Mouse (Mus musculus) ES-E14 (cell line): ENCODE measurements around the gene Gls2. TPM values are rescaled to one million over a fixed set of nuclear protein-coding genes. Genes with fewer than 3 reads are reported as not detected.

Source experiments
- DNase-seq: peaks from one replicate; pipeline ENCODE4 v3.0.0-alpha.2; 2013; ENCODE audit warnings: low read depth, low spot score
- H3K27ac ChIP-seq: 2 replicates; pipeline ENCODE4 v1.5.1; 2012; ENCODE audit warnings: low read depth, mild to moderate bottlenecking, low read length, moderate library complexity, mixed read lengths; ENCODE audit not compliant: poor library complexity, insufficient read depth, severe bottlenecking
- H3K36me3 ChIP-seq: 2 replicates; pipeline ENCODE4 v1.6.1; 2012; ENCODE audit warnings: mild to moderate bottlenecking, low read length, moderate library complexity, mixed read lengths; ENCODE audit not compliant: control insufficient read depth, poor library complexity, insufficient read depth, severe bottlenecking
- H3K4me1 ChIP-seq, 2 experiments: fragments of 150-350 bp in 1 of 2; sonication (generic) in 1 of 2; 2 replicates each; pipeline ENCODE4 v1.6.1; 2012; ENCODE audit warnings: low read length in 2 of 2, mild to moderate bottlenecking in 1 of 2, mixed read lengths in 1 of 2; ENCODE audit not compliant: control insufficient read depth in 2 of 2, insufficient read depth in 2 of 2, poor library complexity in 1 of 2
- H3K4me3 ChIP-seq, 2 experiments: fragments of 150-350 bp in 1 of 2; sonication (generic) in 1 of 2; 2 replicates each; pipeline ENCODE4 v1.5.1; 2012; ENCODE audit warnings: low read length in 2 of 2, low read depth in 1 of 2, mild to moderate bottlenecking in 1 of 2, mixed read lengths in 1 of 2; ENCODE audit not compliant: insufficient read depth in 1 of 2, poor library complexity in 1 of 2, severe bottlenecking in 1 of 2
- H3K9ac ChIP-seq: 2 replicates; pipeline ENCODE4 v1.6.1; 2012; ENCODE audit warnings: low read depth, mild to moderate bottlenecking, low read length, mixed read lengths; ENCODE audit not compliant: poor library complexity, insufficient read depth, severe bottlenecking
- H3K9me3 ChIP-seq: fragments of 150-350 bp; sonication (generic); 2 replicates; pipeline ENCODE4 v1.6.1; 2012; ENCODE audit warnings: low read depth, mild to moderate bottlenecking, low read length; ENCODE audit not compliant: control insufficient read depth, insufficient read depth
- CHD2 ChIP-seq: IDR thresholded peaks from 2 replicates; pipeline ENCODE4 v1.6.1; 2014; ENCODE audit warnings: mild to moderate bottlenecking, low read depth, low read length, inconsistent platforms
- HCFC1 ChIP-seq: IDR thresholded peaks from 2 replicates; pipeline ENCODE4 v1.6.1; 2012; ENCODE audit warnings: low read length, inconsistent platforms, borderline replicate concordance; ENCODE audit not compliant: insufficient read depth
- MAFK ChIP-seq: IDR thresholded peaks from 2 replicates; pipeline ENCODE4 v1.6.1; 2014; ENCODE audit warnings: mild to moderate bottlenecking, low read depth, low read length, inconsistent platforms; ENCODE audit not compliant: insufficient read depth
- ZC3H11A ChIP-seq: IDR thresholded peaks from 2 replicates; pipeline ENCODE4 v1.6.1; 2012; ENCODE audit warnings: low read depth, mild to moderate bottlenecking, inconsistent platforms, low read length, borderline replicate concordance
- ZNF384 ChIP-seq: IDR thresholded peaks from 2 replicates; pipeline ENCODE4 v1.6.1; 2012; ENCODE audit warnings: low read depth, low read length, inconsistent platforms
- in situ Hi-C, 2 experiments: fragments of 600-800 bp; cut with MboI; formaldehyde crosslinking; loops; one replicate each; pipeline ENCODE4 v1.15.1; 2025; ENCODE audit warnings: low sequenced_read_pairs in 2 of 2, inconsistent platforms in 1 of 2; ENCODE audit not compliant: unreplicated experiment in 2 of 2
- total RNA-seq: library from RNA; depleted of rRNA; stranded (reverse); fragments of 300-350 nt; gene quantifications from 2 replicates; pipeline ENCODE4 v1.2.3, GENCODE M21; 2012

The Gls2 gene
- total RNA-seq, 1 experiment: 21.9 TPM

- in situ Hi-C loops: no loop called here
- no peak for DNase-seq
- peaks cover 0 to 18% of the 10 kb centered on the region in 2 experiments; a peak in 2 of 4 replicates for H3K4me1 ChIP-seq
- H3K36me3 ChIP-seq: no peaks in the 10 kb centered on the region
- H3K4me3 ChIP-seq: no peak overlapping the region
- H3K9me3 ChIP-seq: no peaks in the 10 kb centered on the region
- TF ChIP-seq ZNF384 (peak; percentile 68; the same call in 1 of the 2 replicates), HCFC1 (no peak)
- peak overlapping the region; percentile 22; the same call in 1 of the 2 replicates for H3K9ac ChIP-seq
- H3K27ac ChIP-seq: no peak overlapping the region
Measured at GRCm38 (mm10) chr10:128221533-128222286, 27.5 kb downstream of the Gls2 start.

DNA sequence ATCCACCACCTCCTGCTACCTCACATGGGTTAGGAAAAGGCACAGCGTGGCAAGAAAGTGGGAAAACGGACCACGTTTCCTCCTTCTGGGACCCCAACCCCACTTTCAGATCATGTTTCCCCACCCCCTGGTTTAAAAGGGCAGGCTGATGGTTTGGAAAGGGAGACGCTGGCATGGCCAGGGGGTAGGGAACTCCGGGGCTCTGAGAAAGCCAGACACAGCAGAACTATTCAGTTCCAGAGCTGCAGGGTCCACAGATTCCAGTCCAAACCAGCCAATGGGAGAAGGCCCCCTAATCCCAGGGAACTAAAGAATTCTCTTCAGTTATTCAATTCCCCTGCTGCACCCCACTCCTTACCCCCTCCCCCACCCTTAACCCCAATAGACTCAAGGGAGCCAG lies 30.8 kb downstream of the Gls2 start:
- Histone ChIP-seq H3K4me3 (no peak overlapping the region), H3K9ac (no peak overlapping the region), H3K9me3 (no peaks in the 10 kb centered on the region), H3K27ac (no peak overlapping the region), H3K4me1 (peaks cover 0 to 20% of the 10 kb centered on the region in 2 experiments; a peak in 2 of 4 replicates), H3K36me3 (no peaks in the 10 kb centered on the region)
- TF ChIP-seq MAFK: no peak
- TF ChIP-seq ZC3H11A: no peak
- TF ChIP-seq CHD2: no peak
- TF ChIP-seq ZNF384: no peak
- TF ChIP-seq HCFC1: no peak
- no peak for DNase-seq
- in situ Hi-C loops: no loop called here

DNA sequence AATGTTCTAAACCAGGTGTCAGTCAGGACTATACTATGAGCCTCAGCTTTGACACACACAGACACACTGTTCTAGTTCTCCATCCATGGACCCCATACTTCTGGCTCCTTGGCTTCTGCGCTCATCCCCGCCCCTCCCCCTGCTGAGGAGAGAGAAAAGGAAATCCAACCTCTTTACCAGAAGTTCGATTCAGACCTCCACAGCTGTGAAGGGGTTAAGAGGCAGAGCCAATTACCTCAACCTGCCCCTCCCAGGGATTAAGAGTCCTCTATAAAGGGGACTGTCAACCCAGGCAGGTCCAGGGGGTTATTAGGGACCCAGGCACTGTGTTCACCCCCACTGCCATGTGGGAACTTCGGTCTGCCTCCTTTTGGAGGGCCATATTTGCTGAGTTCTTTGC lies 31.3 kb downstream of the Gls2 start, which contains the start of gene Mip:
Mip (plus strand) TSS at position 301 of the 400 bp plus-strand sequence.
- DNase-seq: no peak
- in situ Hi-C loops: no loop called here
- peak within 1 kb of the TSS; percentile 26; the same call in 1 of the 2 replicates for H3K9ac ChIP-seq
- H3K36me3 ChIP-seq: no peaks in the 10 kb centered on the region
- H3K4me1 ChIP-seq: peaks cover 0 to 21% of the 10 kb centered on the region in 2 experiments; a peak in 2 of 4 replicates
- H3K9me3 ChIP-seq: no peaks in the 10 kb centered on the region
- H3K27ac ChIP-seq: no peak within 1 kb of the TSS
- TF ChIP-seq MAFK: no peak
- TF ChIP-seq CHD2: no peak
- no peak for TF ChIP-seq ZC3H11A
- TF ChIP-seq HCFC1: no peak
- no peak for TF ChIP-seq ZNF384
- H3K4me3 ChIP-seq: peak within 1 kb of the TSS; percentile 43 to 50

- Histone ChIP-seq H3K9me3 (no peaks in the 10 kb centered on the region), H3K27ac (no peak overlapping the region), H3K4me1 (peaks cover 0 to 20% of the 10 kb centered on the region in 2 experiments; a peak in 2 of 4 replicates), H3K9ac (no peak overlapping the region), H3K4me3 (no peak overlapping the region), H3K36me3 (no peaks in the 10 kb centered on the region)
- no peak for DNase-seq
- no peak for TF ChIP-seq CHD2
- no peak for TF ChIP-seq HCFC1
- no peak for TF ChIP-seq ZC3H11A
- TF ChIP-seq ZNF384: no peak
- TF ChIP-seq MAFK: no peak
- in situ Hi-C loops: no loop called here
Measured at GRCm38 (mm10) chr10:128227592-128227991, 33.3 kb downstream of the Gls2 start.
